Mouse (Mus musculus): Measurements from ENCODE around the gene Gm20388.

Gm20388 gene

DNA sequence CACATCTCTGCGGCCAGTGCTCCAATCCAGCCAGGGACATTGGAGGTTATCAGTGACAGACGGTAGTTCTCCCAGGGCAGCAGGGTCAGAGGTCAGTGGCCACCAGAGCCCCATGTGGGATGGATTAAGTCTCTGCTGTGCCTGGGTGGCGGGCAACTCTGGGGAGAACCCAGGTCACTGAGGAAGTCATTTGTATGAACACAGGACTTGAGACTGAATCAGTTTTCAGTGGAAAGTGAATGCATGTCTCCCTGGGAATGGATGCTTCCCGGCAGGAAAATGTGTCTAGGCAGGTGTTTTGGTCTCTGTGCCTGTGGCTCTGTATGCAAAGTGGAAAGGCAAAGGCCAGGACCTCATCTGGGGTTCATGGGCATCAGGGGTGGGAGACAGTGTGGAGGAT is 922.6 kb downstream of the Gm20388 start:
- DNase-seq (ENCODE audit: low spot score): no peak

DNA sequence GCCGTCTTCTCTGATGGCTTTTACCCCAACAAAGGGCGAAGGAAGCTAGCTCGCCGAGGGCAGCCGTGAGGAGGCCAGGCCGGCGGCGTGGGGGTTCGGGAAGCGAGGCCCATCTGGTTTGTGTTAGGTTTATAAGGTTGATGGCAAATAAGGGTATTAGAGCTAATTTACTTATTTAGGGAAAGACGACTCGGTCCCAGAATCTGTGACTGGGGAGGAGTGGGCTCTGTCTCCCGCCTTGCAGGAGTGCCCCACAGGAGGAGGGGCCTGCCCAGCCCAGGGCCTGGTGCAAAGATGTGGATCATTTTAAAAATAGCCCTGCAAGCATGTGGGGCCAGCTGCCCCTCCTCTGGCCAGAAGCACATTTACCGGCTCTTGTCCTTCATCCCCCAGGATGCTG is 928.4 kb downstream of the Gm20388 start:
- no peak for DNase-seq (ENCODE audit: low spot score)

DNA sequence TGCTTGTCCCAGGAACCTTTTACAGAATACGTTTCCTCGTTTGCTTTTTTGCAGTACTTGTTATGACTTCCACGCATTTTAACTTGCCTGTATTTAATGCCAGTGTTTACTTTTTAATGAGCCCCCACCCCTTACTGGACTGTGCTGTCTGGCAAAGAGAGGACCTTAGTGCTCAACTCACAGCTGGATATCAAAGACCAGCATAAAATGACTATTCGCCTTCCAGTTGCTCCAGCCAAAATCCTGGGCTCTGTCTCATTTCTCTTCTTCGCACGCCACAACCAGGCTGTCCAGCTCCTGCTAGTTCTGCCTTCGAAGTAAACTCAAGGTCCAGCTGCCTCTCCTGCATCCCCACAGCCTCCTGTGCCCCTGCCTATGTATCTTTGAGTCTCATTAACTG is 932.4 kb downstream of the Gm20388 start:
- DNase-seq (ENCODE audit: low spot score): no peak

DNA sequence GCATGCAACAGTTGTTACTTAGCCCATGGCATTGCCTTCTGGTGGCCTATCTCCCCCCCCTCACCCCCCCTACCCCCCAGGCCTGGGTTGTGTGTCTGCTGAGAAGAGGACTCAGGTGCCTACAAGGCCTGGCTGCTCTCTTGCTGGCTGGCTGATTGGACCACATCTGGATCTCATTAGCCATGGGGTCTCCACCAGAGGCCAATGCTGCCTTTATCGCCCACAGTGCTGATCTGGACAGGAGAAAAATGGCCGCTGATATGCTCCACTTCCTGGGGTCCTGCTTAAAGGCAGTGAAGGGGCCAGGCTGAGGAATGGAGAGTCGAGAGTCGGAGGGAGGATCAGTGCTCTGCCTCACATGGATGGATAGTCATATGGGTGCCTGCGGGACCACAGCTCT is 935.4 kb downstream of the Gm20388 start:
- no peak for DNase-seq (ENCODE audit: low spot score)

DNA sequence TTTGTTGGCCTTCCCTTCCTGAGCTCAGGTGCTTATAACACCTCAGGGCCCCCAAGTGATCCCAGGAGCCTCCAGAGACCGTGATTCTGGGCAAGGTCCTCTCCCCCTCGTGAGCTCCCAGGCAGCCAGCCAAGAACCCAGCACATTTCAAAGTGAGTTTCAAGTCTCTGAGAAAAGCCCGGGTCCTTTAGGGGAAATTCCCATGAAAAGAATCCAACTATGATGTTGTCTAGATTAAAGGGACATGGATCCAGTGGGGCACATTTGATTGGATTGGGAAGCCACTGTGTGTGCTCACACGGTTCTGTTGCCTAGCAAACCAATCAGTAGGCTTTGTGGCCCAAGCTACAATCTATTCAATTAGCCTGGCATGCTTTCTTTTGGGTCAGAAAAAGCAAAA is 936.6 kb downstream of the Gm20388 start:
- DNase-seq (ENCODE audit: low spot score): no peak

DNA sequence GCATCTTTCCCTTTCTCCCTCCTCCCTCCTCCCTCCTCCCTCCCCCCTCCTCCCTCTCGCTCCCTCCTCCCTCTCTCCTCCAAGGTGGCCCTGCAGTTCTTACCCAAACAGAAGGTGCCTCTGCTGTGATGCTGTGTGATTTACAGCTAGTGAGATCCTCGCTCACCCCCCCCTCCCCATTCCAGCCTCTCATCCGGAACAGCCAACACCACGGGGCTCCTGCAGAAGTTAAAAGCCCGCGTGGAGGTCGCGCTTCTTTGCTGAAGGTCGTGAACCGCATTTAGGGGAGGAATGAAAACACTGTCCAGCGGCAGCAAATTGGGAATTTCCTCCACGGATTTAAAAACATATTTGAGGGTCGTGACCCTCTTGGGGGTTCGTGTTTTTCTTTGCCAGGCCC is 937.1 kb downstream of the Gm20388 start:
- no peak for DNase-seq (ENCODE audit: low spot score)

DNA sequence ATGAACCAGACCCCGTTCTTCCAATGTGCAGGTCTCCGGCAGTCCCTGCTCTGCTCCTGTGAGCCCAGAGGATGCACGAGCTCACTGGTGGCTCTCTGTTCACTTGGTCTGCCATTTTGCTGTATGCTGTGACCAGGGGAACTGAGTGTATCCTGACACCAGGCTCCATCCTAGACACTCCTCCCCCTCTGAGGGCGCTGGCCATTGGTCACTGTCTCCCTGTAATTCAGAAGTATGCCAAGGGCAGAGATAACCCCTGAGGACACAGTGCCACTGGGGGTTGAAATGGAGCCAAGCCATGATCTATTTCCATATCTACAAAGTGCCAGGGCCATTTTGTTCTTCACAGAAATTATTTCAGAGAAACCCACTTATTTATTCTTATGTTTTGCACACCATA is 937.8 kb downstream of the Gm20388 start:
- DNase-seq (ENCODE audit: low spot score): no peak

DNA sequence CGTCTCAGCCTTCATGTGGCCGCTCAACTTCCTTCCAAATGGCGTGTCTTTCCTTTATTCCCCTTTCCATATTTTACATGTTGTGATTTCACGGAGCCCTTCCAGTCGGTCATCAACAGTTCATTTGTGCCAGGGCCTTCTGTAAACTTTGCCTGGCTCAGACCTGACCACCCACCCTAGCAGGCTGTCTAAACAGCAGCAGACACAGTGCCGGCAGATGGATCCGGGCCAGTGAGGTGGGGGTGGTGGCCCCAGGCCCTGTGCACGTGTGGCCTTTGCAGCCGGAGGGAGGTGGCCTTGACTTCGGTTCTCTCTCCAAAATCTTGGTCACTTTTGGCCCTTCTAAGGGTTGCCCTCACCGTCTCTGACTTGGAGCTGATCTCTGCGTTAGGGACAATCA is 940.8 kb downstream of the Gm20388 start:
- no peak for DNase-seq (ENCODE audit: low spot score)

DNA sequence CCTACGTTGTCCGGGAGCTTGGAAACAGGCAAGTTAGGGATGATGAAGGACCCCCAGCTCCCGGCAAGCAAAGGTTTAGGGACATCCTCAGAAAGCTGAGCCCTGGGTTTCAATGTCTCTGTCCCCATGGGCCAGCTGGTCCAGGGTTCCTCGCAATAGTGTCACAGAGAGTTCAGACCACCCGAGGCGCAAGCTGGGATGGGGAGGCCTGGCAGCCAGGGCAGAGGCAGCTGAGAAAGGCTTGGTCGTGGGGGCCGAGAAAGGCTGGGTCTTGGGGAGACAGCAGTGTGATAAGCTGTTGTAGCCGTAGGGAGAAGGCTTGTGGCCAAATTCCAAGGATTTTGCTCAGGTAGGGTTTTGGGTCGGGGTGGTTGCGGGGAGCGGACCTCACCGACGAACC is 949.2 kb downstream of the Gm20388 start:
- no peak for DNase-seq (ENCODE audit: low spot score)

DNA sequence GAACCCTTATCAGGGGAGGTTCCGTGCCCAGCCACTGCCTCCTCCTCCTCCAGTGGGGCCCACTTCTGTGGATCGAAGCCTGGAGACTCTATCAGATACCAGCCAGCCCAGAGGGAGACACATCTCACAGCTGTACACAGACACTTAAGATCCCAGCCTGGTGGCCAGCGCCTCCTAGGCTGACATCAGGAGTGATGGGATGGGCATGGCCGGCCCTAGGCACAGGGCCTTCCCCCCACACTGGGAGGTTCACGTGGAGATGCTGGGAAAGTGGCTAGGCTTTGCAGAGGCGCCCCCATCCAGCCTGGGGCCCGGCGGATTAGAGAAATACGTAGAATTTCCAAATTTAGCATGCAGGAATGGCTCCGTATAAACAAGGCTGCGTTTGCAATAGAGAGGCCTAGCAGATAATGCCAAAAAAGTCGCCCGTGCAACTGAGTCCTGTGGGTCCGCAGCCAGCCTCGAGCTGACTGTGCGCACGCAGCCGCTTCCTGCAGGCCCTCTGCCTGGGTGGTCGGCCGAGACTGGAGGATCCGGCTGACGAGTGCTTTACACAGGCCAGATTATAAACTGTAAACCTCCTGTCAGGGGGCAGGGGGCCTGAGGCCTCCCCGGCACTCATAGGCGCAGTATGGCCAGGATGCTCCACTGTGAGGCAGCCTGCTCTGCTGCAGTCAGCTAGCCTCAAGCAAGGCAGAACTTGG is 949.9 kb downstream of the Gm20388 start:
- no peak for DNase-seq (ENCODE audit: low spot score)

DNA sequence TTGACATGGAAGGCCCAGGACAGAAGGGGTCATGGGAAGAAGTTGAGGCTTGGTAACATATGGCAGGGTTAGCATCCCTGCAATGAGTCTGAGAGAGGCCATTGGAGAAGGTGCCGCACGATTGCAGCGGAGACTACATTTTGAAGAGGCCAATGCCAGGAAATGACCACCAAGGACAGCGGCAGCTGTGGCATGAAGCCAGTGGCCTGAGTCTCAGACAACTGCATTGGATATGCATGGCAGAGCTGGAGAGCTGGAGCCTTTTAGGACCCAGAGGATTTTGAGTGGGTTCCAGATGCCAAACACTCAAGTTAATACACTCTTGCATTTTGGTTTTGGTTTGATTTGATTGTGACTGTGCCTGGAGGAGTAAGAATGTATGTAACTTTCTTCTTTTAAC is 953.0 kb downstream of the Gm20388 start:
- no peak for DNase-seq (ENCODE audit: low spot score)

DNA sequence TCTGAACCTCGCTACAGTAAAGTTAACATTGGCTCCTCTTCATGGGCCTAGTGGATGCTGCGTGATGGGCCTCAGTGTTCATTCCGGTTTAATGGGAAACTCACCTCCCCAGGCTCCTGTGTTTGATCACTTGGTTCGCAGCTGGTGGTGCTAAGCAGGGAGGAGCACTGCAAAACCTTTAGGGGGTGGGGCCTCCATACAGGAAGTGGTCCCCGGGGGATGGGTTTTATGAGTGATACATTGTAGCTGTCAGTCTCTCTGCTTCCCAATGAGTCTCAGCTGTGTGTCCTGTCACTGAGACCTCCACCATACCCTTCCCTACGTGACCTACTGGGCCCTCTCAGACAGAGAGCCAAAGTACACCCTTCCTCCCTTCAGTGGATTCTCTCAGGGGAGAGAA is 956.7 kb downstream of the Gm20388 start:
- no peak for DNase-seq (ENCODE audit: low spot score)

DNA sequence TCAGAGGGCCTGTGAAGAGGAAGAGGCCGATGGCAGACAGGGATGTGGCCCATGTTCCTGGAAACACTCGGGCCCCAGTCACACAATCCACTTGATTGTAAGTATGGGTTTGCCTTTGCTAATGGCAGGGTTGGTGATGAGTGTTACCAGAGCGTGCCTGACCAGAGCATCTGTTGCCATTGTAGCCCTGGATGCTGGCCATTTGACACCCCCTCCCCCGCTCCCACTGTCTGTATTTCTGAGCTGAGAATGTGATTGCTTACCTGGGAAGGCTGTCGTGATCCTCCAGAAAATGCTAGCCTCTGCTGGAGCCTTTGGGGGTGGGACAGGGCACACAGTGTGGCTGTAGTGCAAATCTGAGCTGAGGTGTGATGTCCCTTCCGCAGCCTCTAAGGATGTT is 962.0 kb downstream of the Gm20388 start:
- no peak for DNase-seq (ENCODE audit: low spot score)

DNA sequence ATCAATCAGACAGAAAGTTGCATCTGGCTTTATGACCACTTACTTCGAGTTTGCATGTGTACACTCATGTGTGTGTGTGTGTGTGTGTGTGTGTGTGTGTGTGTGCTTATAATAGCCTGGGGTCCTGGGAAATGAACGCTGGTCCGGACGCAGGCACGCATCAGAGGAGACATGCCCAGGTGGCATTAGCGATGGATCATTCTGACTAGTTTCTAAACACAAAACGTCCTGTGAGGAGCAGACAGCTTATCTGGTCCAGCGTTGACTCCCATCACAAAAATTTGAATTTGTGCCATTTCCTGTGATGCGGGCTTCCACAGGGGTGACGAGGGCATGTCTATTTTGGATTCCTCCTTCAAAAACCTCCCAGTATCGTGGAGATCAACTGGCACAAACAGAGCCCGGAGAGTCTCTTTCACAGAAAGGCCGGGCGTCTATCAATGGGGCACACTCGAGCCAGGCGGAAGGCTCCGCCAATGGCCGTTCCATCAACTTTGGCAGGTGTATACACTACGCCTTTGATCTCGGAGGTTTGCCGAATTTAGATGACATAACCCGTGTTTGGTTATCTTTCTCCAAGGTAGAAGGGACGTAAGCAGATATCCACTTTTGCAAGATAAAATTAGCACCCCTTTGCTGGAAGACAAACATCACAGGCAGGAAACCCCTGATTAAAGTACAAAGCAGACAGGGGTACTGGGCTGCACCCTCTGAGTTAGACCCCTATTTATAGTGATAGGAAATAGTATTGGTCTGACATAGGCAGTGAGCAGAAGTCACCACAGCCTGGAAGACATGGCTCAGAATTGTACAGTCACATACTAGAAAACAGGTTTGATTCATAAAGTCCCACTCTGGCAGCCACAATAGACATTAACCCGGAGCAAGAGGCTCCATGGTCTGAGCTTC is 965.6 kb downstream of the Gm20388 start:
- no peak for DNase-seq (ENCODE audit: low spot score)

DNA sequence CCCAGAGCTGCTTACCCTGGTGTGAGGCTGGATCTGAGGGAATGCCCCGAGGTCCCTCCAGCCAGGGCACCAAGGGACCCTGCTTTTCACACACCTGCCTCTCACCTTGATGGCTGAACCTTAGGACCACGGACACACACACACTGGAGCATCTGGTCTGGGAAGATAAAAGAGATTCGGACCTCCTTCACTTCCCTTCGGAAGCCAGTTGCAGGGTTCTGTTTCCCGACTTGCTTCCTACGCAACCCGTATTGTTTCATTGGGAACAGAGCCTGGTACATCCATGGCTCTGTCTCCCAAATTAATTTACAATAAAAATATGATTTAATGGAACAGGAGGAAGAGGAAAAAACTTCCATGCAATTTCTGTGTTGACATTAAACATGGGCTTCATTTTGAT is 966.4 kb downstream of the Gm20388 start:
- DNase-seq (ENCODE audit: low spot score): no peak

DNA sequence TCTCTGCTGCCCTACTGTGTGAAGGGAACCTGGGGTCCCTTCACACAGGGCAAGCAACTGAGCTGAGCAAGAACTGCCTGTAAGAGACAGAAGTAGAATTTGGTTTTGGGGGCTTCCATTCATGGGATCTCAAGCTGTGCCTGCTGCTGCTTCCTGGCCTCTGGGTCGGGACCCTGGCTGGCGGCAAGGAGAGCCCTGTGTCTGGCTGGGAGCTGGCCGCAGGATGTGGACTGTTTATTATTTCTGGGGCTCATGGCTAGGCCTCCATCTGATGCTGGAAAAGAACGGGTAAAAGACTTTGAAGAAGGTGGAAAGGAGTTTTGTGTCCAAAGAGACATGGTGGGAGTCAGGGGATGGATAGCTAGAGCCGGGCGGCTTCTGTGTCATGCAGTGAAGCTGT is 969.3 kb downstream of the Gm20388 start:
- DNase-seq (ENCODE audit: low spot score): no peak

DNA sequence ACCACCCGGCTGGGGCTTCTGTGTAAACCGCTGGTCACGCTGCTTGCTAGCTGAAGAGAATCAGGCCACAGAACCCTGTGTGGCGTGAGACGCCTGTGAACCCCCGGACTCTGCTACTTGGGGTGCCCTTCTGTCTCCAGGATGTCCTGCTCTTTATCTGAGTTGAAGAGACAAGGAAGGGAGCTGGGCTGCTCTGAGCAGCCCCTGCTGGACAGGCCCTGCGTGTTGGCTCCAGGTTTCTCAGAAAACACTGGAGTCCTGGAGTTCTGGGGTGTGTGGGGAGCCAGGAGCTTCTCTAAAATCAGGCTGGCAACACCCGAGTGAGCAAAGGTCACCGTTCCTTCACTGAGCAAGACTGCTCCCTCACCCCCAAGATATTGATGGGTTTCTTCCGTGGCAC is 971.0 kb downstream of the Gm20388 start:
- no peak for DNase-seq (ENCODE audit: low spot score)

DNA sequence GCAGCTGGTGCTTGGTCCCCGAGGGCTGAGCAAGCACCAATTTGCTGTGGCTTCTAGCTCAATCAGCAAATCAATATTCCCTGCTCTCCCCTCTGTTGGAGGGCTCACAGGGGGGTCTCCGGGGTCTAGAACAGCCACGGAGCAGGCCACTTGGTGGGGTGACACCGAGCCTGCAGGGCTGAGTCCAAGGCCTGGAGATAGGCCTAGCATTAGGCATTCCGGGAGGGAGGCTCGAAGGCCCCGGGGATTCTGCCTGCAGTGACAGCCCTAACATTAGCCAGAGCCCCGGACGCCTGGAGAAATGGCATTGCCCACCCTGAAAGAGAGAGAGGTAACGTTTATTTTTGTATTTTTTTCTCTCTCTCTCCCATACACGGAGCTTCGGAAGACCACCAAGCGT is 972.0 kb downstream of the Gm20388 start:
- no peak for DNase-seq (ENCODE audit: low spot score)

DNA sequence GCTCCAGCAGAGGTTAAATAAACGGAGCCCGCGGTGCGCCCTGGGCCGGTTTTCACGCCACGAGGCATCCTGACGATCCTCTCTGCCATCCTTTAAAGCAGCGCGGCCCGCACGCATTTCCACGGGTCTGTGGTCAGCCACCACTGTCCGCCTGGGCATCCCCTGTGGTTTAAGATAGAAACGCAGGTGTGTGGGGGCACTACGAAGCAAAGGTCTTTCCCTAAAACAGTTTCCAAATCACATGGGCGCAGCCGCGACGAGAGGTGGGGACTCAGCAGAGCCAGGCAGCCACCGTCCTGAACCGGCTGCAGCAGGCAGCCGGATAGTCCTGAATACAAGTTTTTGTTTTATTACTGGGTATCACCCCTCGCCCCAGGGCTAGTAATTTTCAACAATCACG is 972.7 kb downstream of the Gm20388 start:
- DNase-seq (ENCODE audit: low spot score): no peak

DNA sequence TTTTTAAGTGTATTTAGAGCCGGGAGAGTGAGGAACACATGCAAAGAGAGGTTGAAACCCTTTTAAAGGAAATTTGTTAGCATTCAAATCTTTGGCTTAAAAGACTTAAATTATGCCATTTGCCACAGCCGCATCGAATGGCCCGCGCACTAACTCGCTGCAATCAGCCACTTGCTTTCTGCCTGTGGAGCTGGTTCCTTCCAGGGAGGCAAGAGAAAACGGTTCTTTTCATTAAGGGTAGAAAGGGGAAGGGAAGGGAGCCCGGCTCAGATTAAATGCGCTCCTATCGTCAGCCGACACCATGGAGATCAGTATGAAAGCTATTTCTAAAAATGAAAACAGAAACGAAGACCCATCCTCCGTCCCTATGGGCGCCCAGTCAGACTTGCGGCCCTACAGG is 973.2 kb downstream of the Gm20388 start:
- DNase-seq (ENCODE audit: low spot score): no peak

DNA sequence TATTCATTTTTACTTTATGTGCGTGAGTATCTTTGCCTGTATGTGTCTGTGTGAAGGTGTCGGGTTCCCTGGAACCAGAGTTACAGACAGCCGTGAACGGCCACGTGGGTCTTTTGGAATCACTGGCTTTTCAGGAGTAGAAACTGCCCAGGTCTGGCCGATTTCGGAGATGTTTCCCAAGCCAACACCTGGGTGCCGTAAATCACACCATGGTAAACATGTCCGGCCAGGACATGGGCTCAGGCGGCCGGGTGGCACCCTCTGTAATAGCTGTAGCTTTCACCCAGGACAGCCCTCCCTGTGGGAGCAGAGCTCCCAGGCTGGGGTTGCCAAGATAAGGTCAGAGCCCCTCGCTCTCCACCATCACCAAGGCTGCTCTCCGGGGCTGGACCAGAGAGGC is 974.2 kb downstream of the Gm20388 start:
- no peak for DNase-seq (ENCODE audit: low spot score)

DNA sequence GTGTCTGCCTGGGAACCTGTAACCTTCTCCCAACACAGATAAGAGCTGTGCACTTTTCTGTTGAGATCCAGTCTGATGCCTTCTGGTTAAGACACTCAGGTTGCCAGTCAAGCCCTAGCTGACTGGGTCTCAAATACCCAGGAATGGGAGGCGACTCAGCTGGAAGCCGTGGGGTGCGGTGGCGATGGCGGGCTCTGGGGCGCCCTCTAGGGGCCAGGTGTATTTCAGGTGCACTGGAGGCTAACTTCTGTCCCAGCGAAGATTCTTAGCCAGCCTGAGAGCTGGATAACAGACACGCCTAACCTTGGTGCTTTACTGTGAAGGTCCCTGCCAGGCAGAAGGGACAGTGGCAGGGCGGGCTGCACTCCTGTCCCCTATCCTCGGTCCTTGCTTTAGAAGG is 976.6 kb downstream of the Gm20388 start:
- no peak for DNase-seq (ENCODE audit: low spot score)

DNA sequence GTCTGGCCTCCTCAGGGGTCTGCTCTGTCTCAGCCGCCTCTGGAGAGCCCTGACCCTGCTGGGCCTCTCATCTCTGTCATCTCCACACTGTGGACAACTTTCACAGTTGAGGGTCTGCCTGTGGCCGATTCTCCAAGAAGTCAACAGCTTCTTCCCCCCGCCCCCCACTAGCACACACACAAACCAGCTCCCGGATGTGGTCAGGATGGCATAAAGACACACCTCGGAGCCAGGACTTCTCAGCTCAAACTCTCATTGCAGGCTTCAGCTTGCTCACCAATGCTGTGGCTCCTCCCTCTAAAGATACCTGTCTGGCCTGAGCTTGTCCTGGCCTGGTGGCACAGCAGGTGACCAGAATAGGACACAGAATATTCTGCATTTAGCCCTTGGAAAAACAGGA is 977.4 kb downstream of the Gm20388 start:
- DNase-seq (ENCODE audit: low spot score): no peak

DNA sequence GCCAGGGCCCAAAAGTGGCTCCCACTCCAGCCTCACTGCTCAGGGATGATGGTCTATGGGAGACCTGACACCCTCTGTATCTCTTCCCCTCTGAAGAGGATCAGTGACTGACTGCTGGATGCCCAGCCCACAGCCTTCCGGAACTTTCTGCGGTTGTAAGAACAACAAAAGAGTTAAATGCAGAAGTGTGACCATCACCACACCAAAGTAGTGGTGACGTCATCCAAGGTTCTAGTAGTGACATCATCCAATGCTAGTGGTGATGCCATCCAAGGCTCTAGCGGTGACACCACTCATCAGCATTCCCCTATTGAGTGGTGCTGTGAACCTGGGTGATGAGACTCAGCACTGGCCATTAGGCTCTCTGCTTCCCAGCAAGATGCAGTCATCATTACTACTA is 978.5 kb downstream of the Gm20388 start:
- no peak for DNase-seq (ENCODE audit: low spot score)

Data from retina, embryonic 14.5 days (tissue).